Mouse (Mus musculus) stomach, postnatal 0 days (tissue): ENCODE measurements around the gene Chrnb4. TPM values are rescaled to one million over a fixed set of nuclear protein-coding genes. Genes with fewer than 3 reads are reported as not detected.

Experiments used
- ATAC-seq: fragments of 200-750 bp; cut with Nextera tagmentation; 2 replicates; pipeline ENCODE4 v1.8.0; 2017; ENCODE audit not compliant: low FRiP score, low TSS enrichment
- DNase-seq: peaks from one replicate; pipeline ENCODE4 v3.0.0-alpha.2; 2016; ENCODE audit warnings: low spot score
- H3K27ac ChIP-seq: fragments of 300-500 bp; sonication (generic); replicated peaks from 2 replicates; pipeline ENCODE4 v1.5.1; 2014; ENCODE audit warnings: mild to moderate bottlenecking, control low read depth
- H3K27me3 ChIP-seq: fragments of 300-500 bp; sonication (generic); 2 replicates; pipeline ENCODE4 v1.6.1; 2014; ENCODE audit warnings: low read length; ENCODE audit not compliant: control insufficient read depth, insufficient read depth
- H3K36me3 ChIP-seq: fragments of 300-500 bp; sonication (generic); 2 replicates; pipeline ENCODE4 v1.6.1; 2014; ENCODE audit warnings: low read length, mixed read lengths; ENCODE audit not compliant: control insufficient read depth, insufficient read depth
- H3K4me1 ChIP-seq: fragments of 300-500 bp; sonication (generic); replicated peaks from 2 replicates; pipeline ENCODE4 v1.6.1; 2014; ENCODE audit warnings: antibody characterized with exemption; ENCODE audit not compliant: control insufficient read depth, insufficient read depth
- H3K4me2 ChIP-seq: fragments of 300-500 bp; sonication (generic); replicated peaks from 2 replicates; pipeline ENCODE4 v1.6.1; 2014; ENCODE audit warnings: low read depth, mild to moderate bottlenecking, control low read depth, moderate library complexity
- H3K4me3 ChIP-seq: fragments of 300-500 bp; sonication (generic); 2 replicates; pipeline ENCODE4 v1.5.1; 2014; ENCODE audit warnings: low read depth, low read length, control low read depth
- H3K9ac ChIP-seq: fragments of 300-500 bp; sonication (generic); 2 replicates; pipeline ENCODE4 v1.6.1; 2014; ENCODE audit warnings: mild to moderate bottlenecking, low read length, control low read depth, mixed read lengths
- H3K9me3 ChIP-seq: fragments of 300-500 bp; sonication (generic); 2 replicates; pipeline ENCODE4 v1.6.1; 2016; ENCODE audit warnings: low read length; ENCODE audit not compliant: control insufficient read depth
- CTCF ChIP-seq: IDR thresholded peaks from 2 replicates; pipeline ENCODE4 v1.5.1; 2016; ENCODE audit warnings: antibody characterized with exemption, low read depth, mild to moderate bottlenecking, moderate library complexity
- EP300 ChIP-seq: optimal IDR thresholded peaks from 2 replicates; pipeline ENCODE3; 2016; ENCODE audit warnings: antibody characterized with exemption
- WGBS: fragments of 180-500 bp; shearing (Covaris S2); extraction: QIAGEN DNeasy Blood & Tissue Kit; methylation state at CpG from one replicate; pipeline ENCODE4 v1.1.7; 2014; 5-methylcytosine and 5-hydroxymethylcytosine counted together
- polyA plus RNA-seq: library from polyadenylated mRNA; unstranded; fragments of >200 nt; fragmentation: Nextera tagmentation; extraction: Ambion mirVana; gene quantifications from 2 replicates; pipeline ENCODE4 v1.2.1, GENCODE M21; 2015

Gene Chrnb4
- polyA plus RNA-seq, 1 experiment from 2014 or later = 1.4 TPM

DNA sequence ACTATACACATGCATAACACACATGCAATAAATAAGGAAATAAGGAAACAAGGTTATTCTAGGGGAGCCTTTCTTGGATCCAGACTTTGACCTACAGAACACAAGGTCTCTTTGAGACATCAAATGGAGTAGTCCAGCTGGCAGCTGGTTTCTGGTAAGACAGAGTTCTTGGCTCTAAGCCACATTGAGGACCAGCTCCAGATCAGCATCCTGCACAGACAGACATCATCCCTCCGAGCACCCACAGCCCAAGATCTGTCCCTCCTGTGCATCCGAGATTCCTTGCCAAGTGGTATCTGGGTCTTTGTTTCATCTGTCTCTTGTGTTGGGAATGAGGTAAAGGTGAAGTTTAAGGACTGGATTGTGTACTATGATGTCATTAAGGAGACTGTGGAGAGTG is 3.6 kb downstream of the Chrnb4 start:
- no peak overlapping the region for H3K9ac ChIP-seq
- WGBS = 60% methylated on average over 2 of the region's 2 CpGs
- no peak for TF ChIP-seq CTCF
- TF ChIP-seq EP300 = no peak
- H3K4me2 ChIP-seq = no peak overlapping the region
- DNase-seq (no peak), ATAC-seq (no peak)
- H3K9me3 ChIP-seq = no peaks in the 10 kb centered on the region
- no peaks in the 10 kb centered on the region for H3K4me1 ChIP-seq
- no peaks in the 10 kb centered on the region for H3K36me3 ChIP-seq
- H3K27ac ChIP-seq = no peak overlapping the region
- H3K4me3 ChIP-seq = no peak overlapping the region
- H3K27me3 ChIP-seq = no peaks in the 10 kb centered on the region

DNA sequence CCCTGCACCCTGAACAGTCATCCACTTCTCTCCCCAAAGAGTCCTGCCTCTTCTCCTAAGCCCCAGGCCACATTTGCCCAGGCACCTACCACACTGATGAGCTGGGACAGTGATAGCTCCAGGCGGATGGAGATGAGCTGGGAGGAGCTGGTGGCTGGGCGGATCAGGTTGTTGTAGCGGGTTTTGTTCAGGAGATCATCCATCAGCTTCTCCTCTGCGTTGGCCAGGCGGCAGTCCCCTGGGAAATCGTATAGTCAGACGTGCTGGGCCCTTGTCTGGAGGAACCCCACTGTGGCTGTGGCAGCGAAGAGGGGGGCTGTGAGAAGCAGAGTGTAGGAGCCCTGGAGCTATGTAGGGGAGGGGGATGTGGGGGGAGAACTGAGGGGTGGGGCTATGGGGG is 4.9 kb downstream of the Chrnb4 start:
- ATAC-seq (no peak), DNase-seq (no peak)
- Histone ChIP-seq H3K4me3 (no peak overlapping the region), H3K9me3 (no peaks in the 10 kb centered on the region), H3K36me3 (no peaks in the 10 kb centered on the region), H3K4me1 (no peaks in the 10 kb centered on the region), H3K27ac (no peak overlapping the region), H3K27me3 (no peaks in the 10 kb centered on the region), H3K9ac (no peak overlapping the region), H3K4me2 (no peak overlapping the region)
- 20% methylated on average over 8 of the region's 8 CpGs for WGBS
- TF ChIP-seq EP300 = no peak
- TF ChIP-seq CTCF = no peak

DNA sequence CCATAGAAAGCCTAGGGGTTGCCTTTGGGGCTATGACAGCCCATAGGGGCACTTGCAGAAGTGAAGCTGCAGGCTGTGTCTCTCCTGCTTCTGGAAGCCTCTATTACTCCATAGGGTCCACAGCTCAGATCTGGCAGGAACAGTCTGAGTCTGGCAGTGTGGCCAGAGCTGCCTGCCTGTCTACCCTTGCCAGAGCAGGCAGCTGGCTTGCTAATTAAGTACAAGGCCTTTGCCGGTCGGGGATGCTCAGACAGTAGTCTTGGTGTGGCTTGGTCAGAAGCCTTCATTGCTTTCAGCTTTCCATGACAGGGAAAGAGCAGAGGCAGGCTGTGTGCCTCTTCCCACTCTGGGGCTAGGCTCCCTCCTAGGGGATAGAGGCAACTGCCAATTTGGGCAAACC is 7.2 kb downstream of the Chrnb4 start:
- 73% methylated on average over 2 of the region's 2 CpGs for WGBS
- no peak for TF ChIP-seq EP300
- Histone ChIP-seq H3K27me3 (no peaks in the 10 kb centered on the region), H3K9ac (no peak overlapping the region), H3K4me3 (no peak overlapping the region), H3K9me3 (no peaks in the 10 kb centered on the region), H3K36me3 (no peaks in the 10 kb centered on the region), H3K27ac (no peak overlapping the region), H3K4me1 (no peaks in the 10 kb centered on the region), H3K4me2 (no peak overlapping the region)
- DNase-seq (no peak), ATAC-seq (no peak)

DNA sequence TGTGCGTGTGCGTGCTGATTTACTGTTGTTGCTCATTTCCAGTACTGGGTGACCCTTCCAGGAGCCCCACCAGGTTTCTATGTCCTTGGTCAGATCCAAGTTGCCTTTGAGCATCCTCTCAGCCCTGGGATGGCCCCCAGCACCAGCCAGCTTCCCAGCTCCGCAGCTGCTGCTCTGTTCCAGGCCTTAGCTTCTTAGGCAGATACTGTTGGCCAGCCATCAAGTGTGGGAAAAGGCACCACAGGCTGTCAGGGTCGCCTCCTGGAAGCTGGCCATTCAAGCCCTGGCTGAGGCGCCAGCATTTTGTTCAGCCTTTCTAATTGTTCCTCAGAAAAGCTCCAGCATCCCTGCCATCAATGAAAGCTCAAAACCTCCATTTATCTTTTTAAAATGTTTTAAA is 8.6 kb downstream of the Chrnb4 start:
- H3K4me3 ChIP-seq = no peak overlapping the region
- 65% methylated on average over 5 of the region's 5 CpGs for whole genome bisulfite sequencing
- H3K27ac ChIP-seq = no peak overlapping the region
- H3K9ac ChIP-seq = no peak overlapping the region
- no peaks in the 10 kb centered on the region for H3K27me3 ChIP-seq
- no peaks in the 10 kb centered on the region for H3K4me1 ChIP-seq
- ATAC-seq (no peak), DNase-seq (no peak)
- no peak overlapping the region for H3K4me2 ChIP-seq
- H3K9me3 ChIP-seq = no peaks in the 10 kb centered on the region
- no peaks in the 10 kb centered on the region for H3K36me3 ChIP-seq
- TF ChIP-seq EP300 (no peak), CTCF (no peak)

DNA sequence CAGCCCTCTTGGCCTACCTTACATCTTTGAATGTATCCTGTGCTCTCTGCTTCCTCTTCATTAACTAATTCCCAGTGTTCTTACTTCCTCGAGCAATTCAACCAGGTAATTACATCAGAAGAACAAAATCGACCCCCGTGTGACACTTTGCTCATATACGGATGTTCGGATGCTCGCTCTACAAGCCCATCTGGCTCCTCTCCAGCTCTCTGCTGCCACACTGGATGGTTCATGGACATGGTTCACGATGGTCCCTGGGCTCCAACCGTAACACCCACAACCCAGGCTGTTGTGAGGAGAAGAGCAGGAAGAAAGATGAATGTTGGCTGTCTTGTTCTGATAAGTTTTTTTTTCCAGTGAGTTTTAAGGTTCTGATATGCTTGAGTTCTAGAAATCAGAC is 9.6 kb downstream of the Chrnb4 start:
- no peak overlapping the region for H3K27ac ChIP-seq
- WGBS = 74% methylated on average over 8 of the region's 8 CpGs

DNA sequence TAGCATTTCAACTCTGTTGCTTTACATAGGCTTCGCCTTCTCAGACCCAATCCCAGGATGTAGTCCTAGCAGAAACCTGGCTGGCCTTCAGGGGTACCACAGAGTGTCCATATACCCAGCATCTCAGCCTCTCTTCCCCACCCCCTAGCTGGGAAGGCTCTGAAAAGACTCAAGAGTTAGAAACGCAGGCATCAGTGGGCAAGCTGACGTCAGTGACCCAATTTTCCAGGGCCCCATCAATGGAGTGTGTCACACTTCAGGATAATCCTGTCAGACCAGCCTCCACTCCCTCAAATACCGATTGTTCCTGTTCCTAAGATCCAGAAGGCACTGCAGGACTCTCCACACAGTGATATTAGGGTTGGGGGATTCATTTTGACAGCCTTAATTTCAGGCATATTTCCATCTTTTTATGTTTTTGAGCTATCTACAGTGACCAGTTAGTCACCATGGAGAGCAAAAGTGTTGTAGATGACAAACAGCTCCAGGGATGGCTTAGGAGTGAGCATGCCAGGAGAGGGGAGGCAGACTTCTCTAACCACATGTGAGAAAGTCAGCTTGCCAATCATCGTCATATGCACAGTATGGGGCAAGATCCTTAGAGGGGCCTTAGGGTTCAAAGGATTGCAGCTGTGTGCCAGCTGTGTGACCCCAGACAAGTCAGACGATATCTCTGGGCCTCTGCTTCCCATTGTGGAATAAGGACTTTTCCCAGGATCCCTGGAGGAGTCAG is 17.0 kb downstream of the Chrnb4 start:
- no peaks in the 10 kb centered on the region for H3K27me3 ChIP-seq
- 40% methylated on average over 6 of the region's 6 CpGs for WGBS

More for the DNA sequence above, 9.6 kb downstream of the Chrnb4 start:
- no peak overlapping the region for H3K4me2 ChIP-seq
- H3K36me3 ChIP-seq = no peaks in the 10 kb centered on the region
- no peak for DNase-seq
- H3K4me3 ChIP-seq = no peak overlapping the region
- no peak for ATAC-seq
- no peaks in the 10 kb centered on the region for H3K27me3 ChIP-seq
- H3K9me3 ChIP-seq = no peaks in the 10 kb centered on the region
- TF ChIP-seq EP300 (no peak), CTCF (no peak)
- no peaks in the 10 kb centered on the region for H3K4me1 ChIP-seq
- H3K9ac ChIP-seq = no peak overlapping the region

More for the DNA sequence above, 17.0 kb downstream of the Chrnb4 start:
- TF ChIP-seq CTCF (no peak), EP300 (no peak)
- ATAC-seq (no peak), DNase-seq (no peak)
- no peak overlapping the region for H3K27ac ChIP-seq
- no peak overlapping the region for H3K4me2 ChIP-seq
- no peaks in the 10 kb centered on the region for H3K36me3 ChIP-seq
- no peak overlapping the region for H3K4me3 ChIP-seq
- no peaks in the 10 kb centered on the region for H3K9me3 ChIP-seq
- no peaks in the 10 kb centered on the region for H3K4me1 ChIP-seq
- no peak overlapping the region for H3K9ac ChIP-seq
